Mouse (Mus musculus) thymus, adult 2 months (tissue): ENCODE data around the gene Chn2.

Source experiments
- CTCF ChIP-seq: fragments of 200-500 bp; IDR thresholded peaks from 2 replicates; pipeline ENCODE4 v1.5.1; 2012; ENCODE audit warnings: mild to moderate bottlenecking, control low read depth, low read length, moderate library complexity, borderline replicate concordance; ENCODE audit not compliant: control insufficient read depth, poor library complexity, insufficient read depth; ENCODE audit errors: extremely low read depth
- POLR2A ChIP-seq: fragments of 200-500 bp; IDR thresholded peaks from 2 replicates; pipeline ENCODE4 v1.6.1; 2012; ENCODE audit warnings: mild to moderate bottlenecking, low read length, control low read depth, moderate library complexity; ENCODE audit not compliant: control insufficient read depth, poor library complexity, insufficient read depth; ENCODE audit errors: extremely low read depth

- TF ChIP-seq CTCF (no peak), POLR2A (no peak)
Observed at GRCm38 (mm10) chr6:54028706-54029105, 10.6 kb upstream of the Chn2 start.
